Mouse (Mus musculus): ENCODE measurements around the gene Vrk3.

Vrk3 gene

DNA sequence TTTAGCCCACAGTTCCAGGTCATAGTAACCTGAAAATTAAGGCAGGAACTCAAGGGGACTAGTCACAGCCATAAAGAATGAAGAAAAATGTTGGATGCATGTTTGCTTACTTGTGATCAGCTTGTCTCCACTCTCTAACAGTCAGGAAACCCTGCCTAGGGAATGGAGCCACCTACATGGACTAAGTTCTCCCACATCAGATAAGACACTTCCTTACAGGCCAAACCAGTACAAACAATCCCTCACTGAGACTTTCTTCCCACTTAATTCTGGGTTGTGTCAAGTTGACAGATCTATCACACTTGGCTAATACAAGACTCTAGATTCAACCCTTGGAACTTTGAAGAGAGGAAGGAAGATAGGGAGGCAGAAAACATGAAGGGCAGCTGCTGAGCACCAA lies 12.2 kb downstream of the Vrk3 start:
- DNase-seq (ENCODE audit: low read depth, low spot score), result no peak

DNA sequence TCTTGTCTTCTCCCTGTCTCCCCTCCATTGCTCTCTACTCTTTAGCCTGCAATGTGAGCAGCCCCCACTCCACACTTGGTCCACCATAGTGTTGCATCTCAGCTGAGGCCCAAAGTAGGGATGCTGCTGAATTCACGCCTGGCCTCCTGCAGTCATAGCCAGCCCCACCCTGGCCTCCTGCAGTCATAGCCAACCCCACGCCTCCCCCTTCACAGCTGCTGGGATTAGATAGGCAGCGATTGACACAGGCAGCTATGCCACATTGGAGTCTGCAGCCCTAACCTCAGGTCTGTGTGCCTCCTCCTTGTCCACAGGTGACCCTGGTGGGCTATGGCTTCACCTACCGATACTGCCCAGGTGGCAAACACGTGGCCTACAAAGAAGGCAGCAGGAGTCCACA lies 19.9 kb downstream of the Vrk3 start:
- no peak for DNase-seq (ENCODE audit: low read depth, low spot score)

DNA sequence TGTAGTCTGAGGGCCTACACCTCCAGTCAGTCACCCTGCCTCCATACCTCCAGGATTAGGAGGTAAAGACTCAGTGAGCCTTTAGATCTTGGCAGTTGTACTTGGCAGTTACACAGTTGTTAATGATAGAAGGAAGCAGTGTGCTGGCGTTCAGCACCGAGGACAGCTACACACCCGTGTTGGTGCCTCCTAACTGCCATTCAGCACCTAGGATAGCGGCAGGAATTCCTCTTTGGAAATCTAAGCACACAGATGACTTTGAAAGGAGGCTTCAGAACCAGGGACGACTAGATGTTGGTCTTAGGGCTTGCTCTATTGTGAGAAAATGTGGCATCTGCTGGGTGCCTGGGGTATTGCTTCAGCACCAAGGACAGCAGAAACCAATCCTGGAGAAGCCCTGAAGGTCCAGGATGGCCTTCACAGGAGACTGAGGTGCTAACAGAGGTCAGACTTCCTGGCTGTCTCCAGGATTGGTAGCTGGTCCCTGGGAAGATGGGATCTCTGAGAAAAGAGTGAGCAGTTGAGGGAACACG lies 21.9 kb downstream of the Vrk3 start:
- DNase-seq (ENCODE audit: low read depth, low spot score), result no peak

DNA sequence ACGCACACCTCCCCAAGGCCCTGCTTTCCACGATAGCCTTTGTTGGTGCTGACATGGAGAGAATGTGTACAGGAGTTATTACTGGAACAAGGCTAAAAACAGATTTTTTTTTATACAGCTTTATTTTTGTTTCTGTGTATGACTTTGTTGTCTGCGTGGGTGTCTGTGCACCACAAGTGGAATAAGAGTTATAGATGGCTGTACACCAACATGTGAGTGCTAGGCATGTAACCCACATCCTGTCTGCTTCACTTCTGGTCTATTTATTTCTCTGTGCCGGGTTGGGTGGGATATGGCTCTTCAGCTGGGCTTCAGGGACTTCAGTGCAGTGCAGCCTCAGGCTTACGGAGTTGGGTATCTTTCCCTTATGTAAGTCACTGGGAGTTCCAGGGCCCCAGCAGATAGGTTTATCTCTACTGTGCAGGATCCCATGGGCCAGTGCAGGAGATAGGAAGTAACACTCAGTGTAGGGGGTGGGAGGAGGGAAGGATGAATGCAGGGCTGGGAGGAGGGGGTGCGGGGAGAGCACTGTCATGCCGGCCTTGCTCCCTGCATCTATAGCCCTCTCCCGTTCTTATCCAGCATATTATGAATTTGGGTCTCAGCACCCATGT lies 24.5 kb downstream of the Vrk3 start:
- no peak for DNase-seq (ENCODE audit: low read depth, low spot score)

DNA sequence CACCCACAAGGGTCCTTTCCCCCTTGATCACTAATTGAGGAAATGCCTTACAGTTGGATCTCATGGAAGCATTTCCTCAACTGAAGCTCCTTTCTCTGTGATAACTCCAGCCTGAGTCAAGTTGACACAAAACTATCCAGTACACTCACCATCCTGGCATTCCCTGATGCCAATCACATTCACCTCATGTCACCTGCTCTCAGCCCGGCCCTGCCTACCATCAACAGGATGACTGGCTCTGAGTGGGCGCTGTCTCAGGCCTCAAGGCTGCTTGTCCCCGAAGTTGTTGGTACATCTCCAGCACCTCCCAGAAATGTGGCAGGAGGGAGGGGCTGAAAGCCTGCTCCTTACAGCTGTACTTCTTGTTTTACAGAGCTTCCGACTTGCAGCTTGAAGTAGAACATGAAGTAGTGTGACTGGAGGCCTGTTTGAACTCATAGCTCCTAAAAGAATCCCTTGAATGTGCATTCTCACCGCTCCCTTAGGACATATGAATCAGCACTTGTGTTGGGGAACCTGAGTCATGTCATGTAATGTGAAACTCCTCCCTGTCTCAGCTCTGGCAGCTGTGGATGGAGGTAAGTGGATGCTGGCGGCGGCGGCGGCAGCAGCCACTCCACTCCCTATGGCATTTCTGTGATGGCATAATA lies 28.8 kb downstream of the Vrk3 start:
- DNase-seq (ENCODE audit: low read depth, low spot score), result no peak

DNA sequence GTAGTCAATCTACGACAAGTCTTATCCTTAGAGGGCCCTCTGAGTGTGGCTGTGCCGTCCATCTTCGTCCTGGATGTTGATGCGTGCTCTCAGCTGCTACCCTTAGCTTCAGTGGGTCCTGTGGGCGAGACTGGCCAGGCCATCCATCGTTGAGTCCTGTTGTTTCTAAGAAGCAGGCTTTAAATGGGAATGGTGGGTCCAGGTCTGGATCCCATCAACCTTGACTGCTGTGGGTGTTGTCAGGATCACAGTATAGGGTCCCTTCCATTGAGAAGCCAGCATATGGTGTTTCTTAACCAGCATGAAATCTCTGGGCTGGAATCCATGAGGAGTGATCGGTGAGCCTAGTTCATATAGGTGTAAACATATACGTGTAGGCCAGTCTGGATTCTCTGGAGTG lies 31.9 kb downstream of the Vrk3 start:
- no peak for DNase-seq (ENCODE audit: low read depth, low spot score)

DNA sequence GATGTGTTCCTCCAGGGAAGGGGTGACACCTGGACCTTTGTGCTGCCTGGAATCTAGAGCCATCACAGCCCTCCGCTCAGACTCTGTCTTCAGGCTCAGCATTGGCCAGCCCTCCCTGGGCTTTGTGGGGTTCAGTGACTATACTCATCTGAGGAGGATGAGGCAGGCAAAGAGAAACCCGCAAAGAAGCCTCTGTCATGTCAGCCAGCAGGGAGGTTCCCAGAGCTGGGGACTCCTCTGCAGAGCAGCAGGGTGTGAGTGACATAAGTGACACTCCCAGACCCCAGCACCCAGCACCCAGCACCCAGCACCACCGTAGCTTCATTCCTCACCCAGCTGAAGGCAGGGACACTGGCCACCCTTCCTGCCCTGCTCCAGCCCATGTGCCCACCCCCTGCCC lies 41.3 kb downstream of the Vrk3 start:
- no peak for DNase-seq (ENCODE audit: low read depth, low spot score)

DNA sequence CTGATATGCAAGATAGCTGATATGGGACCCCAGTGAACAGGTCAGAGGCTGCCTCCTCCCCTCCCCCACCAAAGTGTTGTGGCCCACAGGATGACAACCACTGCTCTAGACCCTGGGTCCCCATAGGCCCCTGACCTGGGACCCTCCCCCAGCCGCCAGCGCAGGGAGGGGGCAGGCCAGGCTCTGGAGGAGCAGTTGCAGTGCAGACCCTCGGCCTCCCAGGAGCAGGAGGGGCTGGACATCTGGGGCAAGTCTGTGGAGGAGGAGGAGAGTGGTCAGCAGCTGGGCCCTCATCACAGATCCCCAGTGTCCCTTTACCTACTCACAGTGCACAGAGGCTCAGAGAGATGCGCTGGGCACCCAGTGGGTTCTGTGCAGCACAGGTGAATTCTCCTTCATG lies 41.9 kb downstream of the Vrk3 start:
- no peak for DNase-seq (ENCODE audit: low read depth, low spot score)

DNA sequence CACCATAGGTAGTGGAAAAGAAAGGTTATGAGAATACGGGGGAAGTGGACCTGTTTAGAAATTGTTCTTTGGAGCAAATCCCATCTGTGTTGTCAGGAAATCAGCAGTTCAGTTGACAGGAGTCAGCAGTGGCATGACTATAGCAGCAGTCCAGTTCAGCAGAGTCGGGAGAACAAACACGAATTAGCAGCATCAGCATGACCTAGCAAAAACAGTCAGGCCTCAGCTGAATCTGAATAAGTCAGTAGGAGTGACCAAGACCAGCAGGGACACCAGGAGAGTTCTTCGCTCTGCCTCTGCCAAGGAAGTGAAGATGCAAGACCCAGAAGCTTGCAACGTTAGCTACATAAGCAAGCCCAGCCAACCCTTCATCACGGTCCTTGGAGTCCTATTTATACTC lies 44.6 kb downstream of the Vrk3 start:
- DNase-seq (ENCODE audit: low read depth, low spot score), result no peak

DNA sequence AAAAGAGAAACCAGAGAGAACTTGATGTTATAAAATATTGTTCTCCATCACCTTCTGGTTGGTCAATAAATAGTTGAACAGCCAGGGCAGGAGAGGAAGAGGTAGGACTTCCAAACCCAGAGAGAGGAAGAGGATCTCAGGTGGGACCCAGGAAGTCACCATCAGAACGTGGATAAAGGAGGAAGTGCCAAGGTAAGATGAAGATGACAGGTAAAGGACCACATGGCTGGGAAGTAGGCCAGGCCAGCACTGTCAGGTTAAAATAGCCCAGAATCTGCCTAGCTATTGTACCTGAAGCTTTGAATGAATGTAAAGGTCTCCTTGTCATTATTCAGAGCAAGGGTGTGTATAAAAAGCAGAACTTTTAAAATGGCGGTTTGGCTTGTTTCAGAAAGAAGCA lies 60.7 kb downstream of the Vrk3 start:
- DNase-seq (ENCODE audit: low read depth, low spot score), result no peak

DNA sequence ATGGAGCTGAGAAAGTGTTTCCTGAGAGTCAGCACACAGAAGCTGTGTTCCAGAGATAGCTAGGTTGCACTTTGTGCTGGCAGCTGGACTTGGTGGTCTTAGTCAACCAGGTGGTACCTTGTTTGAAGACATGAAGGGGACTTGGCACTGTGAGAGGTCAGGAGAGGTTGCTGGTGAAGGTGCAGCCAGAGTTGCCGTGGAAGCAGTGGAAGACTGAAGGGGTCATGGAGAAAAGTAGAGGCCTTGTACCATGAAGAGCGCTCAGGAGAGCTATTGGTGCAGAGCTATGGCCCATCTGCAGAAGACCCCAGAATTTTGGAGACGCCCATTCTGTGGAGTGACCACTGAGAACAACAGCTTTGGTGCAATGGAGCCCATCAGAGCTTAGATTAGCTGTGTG lies 61.3 kb downstream of the Vrk3 start:
- no peak for DNase-seq (ENCODE audit: low read depth, low spot score)

DNA sequence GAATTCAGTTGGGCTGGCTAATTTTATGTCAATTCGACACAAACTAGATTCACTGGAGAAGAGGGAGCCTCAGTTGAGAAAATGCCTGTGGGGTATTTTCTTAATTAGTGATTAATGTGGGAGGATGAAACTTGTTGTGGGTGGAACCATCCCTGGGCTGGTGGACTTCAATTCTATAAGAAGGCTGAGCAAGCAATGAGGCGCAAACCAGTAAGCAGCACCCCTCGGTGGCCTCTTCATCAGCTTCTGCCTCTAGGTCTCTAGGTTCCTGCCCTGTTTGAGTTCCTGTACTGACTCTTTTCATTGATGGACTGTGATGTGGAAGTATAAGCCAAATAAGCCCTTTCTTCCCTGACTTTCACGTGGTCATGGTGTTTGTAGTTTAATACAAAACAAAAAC lies 62.2 kb downstream of the Vrk3 start:
- DNase-seq (ENCODE audit: low read depth, low spot score), result no peak

DNA sequence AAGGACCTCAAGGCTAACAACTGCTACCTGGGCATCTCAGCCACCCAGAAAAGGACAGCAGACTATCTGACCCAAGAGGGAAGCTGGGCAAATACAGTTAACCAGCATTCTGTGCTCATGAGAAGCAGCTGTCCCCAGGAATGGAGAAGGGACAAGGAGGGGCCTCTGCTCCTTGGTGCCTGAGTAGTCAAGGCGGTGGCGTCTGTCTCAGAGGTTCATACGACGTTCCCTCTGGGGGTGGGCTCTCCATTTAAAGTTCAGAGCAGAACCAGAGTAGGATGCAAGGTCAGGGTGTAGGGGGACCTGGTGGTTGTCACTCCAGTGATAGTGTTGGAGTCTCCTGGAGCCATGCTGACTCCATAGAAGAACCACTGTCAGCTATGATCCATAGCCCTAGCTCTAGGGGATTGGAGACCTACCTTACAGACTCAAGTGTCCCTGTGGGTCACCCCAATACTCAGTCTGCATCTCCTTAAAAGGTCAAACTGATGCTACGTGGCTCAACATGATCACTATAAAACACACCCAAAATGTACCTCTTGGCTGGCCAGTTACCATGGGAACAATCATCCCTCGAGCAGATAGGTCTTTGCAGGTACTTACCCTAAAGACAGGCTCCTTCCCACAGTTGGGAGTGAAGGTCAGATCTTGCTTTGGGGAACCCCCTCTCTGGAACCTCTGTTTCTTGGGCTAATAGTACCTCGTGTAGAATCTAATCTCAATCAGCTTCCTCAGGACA lies 62.8 kb downstream of the Vrk3 start:
- no peak for DNase-seq (ENCODE audit: low read depth, low spot score)

DNA sequence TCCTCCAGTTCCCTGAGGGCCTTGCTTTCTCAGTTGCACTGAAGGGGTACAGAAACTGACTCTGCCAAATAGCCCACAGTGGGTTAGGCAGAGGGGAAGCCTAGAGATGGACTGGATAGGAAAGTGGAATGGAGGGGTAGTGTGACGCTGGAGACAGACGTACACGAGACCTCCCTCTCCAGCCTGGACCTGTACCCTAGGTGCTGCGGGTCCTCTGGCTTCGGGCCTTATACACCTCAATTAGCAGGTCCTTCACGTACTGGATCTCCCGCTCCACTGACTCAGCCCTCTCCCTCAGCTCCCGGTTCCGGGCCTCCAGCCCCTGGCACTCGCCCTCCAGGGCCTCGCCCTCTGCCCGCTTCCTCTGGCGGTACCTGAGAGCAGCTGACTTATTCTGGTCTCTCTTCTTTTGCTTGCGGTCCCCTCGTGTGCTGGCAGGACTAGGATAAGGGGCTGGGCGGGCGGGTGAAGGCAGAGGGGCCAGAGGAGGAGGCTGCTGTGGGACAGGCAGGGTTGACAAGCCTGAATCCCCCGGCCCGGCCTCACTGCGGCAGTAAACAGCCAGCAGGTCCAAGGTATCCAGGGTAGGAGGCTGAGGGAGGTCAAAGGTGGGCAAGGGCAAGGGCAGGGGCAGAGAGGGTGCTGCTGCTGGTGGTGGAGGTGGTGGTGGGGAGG lies 64.6 kb downstream of the Vrk3 start:
- DNase-seq (ENCODE audit: low read depth, low spot score), result no peak

DNA sequence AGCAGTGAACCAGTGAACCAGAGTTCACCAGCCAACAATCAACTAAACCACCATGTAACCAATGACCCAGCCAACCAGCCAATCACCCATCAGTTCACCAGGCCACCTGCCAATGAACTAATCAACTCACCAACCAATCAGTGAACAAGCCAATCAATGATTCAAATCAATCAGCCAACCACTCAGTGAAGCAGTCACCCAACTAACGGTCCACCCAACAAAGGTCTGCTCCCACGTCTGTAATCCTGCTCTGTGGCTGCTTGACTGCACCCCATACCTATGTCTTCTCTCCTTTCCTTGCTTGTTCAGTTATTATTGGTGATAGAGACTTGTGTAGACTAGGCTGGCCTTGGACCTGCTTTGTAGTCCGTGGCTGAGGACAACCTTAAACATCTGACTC lies 65.8 kb downstream of the Vrk3 start:
- no peak for DNase-seq (ENCODE audit: low read depth, low spot score)

DNA sequence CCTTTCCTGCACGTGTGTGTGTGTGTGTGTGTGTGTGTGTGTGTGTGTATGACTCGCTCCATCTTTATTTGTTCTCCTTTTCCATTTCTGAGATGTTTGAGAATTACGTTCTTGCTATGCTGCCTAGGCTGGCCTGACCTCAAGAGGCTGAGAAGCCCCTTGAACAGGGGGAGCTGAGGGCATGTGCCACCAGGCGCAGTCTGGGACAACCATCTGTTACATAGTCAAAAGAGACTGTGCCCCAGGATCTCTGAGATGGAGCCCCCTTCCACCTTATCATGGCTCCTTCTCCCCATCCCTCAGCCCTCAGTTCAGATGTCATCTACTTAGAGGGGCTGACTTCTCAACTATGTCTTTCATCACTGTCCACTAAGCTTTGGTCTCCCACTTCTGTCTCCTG lies 66.2 kb downstream of the Vrk3 start:
- no peak for DNase-seq (ENCODE audit: low read depth, low spot score)

DNA sequence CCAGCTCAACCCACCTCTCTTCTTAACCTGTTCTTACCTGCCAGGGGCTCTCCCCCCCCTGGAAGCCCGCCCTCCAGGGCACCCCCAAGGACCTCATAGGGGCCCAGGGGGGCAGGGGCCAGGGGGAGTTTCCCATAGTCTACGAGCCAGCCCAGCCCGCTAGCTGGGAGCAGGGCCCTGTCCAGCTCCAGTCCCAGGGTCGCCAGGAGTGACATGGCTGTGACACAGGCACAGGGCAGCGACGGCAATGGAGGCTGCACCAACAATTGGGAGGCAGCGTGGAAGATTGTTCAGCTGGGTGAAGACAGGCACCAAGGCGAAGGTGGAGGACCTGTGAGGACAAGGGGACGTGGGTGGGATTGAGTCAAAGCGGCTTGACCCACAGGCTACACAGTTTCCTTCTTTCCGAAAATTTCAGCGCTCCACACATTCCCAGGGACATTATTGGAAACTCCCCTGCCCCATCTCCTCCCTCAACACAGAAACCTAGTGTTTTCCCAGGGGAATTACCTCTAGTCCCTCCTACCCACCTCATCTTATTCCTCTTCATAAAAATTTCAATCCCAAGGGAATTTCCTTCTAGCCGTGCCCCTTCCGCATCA lies 66.8 kb downstream of the Vrk3 start:
- DNase-seq (ENCODE audit: low read depth, low spot score), result no peak

DNA sequence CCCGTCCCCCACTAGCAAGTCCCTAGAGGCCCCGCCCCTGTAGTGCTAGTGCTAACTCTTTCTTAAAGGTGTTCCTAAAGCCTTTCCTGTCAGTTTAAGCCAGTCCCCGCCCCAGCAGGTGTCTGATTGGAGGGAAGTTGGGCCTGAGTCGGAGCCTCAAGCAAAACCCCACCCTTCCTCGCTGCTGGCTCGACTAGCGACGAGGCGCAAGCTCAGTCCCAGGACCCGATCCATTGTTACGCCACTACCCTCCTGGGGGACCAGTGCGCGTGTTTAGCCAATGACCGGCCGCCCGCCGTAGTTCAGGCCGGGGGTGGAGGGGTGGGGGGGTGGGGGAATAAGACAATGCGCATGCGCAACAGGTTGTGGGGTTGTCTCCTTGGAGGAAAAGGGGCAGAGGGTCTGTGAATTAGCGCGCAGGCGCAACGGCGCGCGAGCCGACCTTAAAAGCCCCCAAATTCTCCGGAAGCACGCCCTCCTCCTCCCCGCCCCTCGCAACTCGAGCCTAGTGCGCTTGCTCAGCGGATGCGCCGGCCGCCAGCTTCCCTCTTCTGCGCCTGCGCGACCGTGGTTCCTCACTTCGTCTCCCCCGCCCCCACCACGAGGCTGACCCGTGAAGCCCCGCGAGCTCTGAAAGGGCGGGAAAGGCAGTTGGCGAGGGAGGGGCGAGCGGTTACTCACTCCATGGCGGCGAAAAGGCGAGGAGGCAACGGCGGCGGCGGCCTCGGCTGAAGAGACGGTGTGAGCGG lies 67.7 kb downstream of the Vrk3 start, which contains the start of the genes Nup62 and Il4i1:
Gene Nup62 (plus strand): TSS at position 368 of the 749 bp plus-strand sequence.
Gene Il4i1 (plus strand): TSS at position 667 of the 749 bp plus-strand sequence.
- peak; percentile 97 for DNase-seq (ENCODE audit: low read depth, low spot score)

DNA sequence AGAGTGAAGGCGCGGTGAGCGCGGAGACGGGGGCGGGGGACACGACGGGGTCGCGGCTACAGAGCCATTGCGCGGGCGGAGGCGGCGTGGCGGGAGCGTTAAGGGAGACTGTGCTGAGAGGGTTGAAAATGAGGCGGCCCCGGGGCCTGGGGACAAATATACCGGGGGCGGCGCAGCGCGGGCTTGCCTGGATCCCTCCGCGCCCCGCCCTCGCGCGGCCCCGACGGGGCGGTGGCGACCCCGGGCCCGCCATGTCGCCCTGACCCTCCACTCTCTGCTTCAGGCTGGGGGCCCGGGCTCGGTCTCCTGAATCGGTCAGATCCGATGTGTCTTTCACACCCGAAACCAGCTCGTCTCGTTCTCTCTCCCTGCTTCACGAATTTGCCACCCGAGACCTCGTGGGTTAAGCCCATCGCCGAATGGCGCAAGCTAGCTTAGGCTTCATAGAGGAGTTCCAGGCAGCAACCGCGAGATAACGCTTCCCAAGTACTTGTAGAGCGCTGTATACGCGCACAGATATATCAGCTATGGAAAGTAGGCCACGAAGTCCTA lies 68.3 kb downstream of the Vrk3 start, which contains the start of gene Atf5:
Gene Atf5 (minus strand): TSS at position 189 of the 552 bp plus-strand sequence.
- no peak for DNase-seq (ENCODE audit: low read depth, low spot score)

DNA sequence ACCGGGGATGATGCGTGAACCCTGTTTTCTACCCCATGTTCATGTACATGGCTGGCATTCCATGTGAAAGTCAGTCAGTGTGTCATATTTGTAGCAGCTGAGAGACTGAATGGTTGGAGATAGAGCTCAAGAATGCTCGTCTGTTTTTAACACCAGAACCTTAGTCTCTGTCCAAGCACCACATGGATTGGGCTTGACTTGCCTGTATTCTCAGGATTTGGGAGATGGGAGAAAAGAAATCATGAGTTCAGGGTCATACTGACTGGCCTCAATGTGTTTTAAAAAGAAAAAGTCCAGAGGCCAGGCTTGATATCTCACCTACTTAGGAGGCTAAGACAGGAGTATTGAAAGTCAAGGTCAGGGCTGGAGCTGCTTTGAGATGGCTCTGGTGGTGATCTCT lies 69.2 kb downstream of the Vrk3 start:
- DNase-seq (ENCODE audit: low read depth, low spot score), result no peak

DNA sequence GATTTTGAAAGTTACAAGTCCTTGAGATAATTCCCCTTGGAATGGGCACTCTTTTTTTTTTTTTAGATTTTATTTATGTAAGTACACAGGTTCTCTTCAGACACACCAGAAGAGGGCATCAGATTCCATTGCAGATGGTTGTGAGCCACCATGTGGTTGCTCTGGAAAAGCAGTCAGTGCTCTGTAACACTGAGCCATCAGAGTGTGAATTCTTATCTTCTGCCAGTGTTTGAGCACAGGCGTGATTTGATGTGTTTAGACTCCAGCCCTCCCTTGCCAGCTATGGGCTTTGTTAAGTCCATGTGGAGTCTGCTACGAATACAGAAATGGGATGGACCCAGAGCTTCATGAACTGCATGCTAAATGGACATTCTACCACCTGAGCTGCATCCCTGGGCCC lies 70.0 kb downstream of the Vrk3 start:
- DNase-seq (ENCODE audit: low read depth, low spot score), result no peak
